Mouse (Mus musculus) stomach, postnatal 0 days (tissue): ENCODE results near the gene Isca1.

Source experiments
- CTCF ChIP-seq: IDR thresholded peaks from 2 replicates; pipeline ENCODE4 v1.5.1; 2016; ENCODE audit warnings: antibody characterized with exemption, low read depth, mild to moderate bottlenecking, moderate library complexity
- EP300 ChIP-seq: optimal IDR thresholded peaks from 2 replicates; pipeline ENCODE3; 2016; ENCODE audit warnings: antibody characterized with exemption

DNA sequence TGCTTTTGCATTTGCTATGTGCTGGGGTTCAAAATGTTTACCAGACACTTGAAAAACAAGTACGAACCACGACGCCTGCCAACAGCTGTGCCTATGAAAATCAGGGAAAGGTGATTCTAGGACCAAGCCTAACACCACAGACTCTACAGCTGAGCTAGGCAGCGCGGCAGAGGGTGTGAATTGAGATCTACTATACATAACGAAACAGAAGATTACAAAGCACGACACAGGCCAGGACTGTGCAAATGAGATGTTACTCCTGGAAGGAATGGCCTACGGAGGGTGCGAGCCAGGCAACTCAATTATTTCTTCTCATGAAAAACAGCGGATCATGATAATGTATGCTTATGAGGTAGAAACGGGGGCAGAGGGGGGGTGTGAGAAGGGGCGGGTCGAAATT lies 1.1 kb downstream of the Isca1 start:
- no peak for TF ChIP-seq CTCF
- TF ChIP-seq EP300, result no peak
